Mouse (Mus musculus) layer of hippocampus, postnatal 14 days (tissue): ENCODE results near the gene Gm266. TPM values are rescaled to one million over a fixed set of nuclear protein-coding genes. Genes with fewer than 3 reads are reported as not detected.

Source experiments
- DNase-seq, 2 experiments: peaks; one replicate each; pipeline ENCODE4 v3.0.0; 2021 to 2022; ENCODE audit warnings: low spot score in 2 of 2, mixed read lengths in 1 of 2
- total RNA-seq, 2 experiments: library from RNA; stranded (reverse); gene quantifications; 2 replicates each; pipeline ENCODE4 v1.2.3; 2021

The Gm266 gene
- total RNA-seq, 2 experiments from 2014 or later = 5.2 to 6.3 TPM

DNA sequence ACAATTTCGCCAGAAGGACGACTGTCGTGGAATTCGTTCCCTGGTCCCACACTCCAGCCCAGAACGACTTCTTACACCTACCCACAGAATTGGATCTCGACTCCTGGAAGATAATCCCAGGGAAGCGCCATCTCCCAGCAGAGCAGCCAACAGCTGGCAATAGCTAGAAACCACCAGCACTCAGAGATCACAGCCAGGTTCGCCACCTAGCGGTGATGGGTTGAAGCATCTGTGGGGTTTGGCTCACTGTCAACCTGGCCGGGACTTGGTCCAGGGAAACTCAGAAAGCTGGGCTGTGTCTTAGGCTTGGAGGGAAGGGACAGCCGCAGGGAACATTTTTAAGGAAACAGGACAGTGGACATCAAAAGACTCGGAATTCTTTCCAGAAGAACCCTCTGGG lies 19.3 kb upstream of the Gm266 start:
- DNase-seq = peak; percentile 96 to 98

DNA sequence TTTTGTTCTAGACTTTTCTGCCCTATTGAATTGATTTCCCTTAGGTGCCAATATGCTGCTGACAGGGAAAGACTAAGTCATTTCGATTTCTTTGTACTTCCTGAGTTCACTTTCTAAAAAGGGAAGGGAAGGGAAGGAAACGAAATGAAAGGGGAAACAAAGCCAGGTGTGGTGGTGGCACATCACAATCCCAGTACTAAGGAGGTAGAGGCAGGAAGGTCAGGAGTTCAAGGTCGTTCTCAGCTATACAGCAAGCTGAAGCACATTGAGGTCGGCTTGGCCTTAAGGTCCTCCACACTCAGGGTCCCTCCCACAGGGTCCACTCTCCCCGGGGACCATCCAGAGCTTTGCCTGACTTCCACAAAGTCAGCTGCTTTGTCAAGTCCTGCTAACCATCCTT lies 17.9 kb upstream of the Gm266 start:
- DNase-seq = no peak

DNA sequence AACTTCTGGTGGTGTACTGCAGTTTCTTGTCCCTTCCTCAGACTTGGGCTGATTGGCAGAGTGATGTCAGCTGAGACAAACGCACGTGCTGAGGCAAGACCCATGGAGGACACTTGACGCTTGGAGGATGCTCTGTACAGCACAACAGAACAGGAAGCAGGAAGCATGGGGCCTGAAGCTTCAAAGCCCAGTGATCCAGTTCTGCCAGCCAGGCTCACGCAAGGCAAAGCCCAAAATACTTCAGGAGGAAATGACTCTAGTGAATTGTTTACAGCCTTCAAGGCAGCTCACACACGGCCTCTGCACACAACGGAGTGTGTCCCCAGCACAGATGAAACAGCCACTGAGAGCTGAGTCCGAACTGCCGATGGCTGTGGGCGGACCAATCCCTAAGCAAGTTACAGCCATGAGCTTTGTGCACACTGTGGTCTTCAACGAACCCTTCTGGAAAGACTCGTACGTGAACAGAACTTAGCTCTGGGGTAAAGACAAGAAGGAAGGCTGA lies 17.5 kb upstream of the Gm266 start:
- DNase-seq = no peak

DNA sequence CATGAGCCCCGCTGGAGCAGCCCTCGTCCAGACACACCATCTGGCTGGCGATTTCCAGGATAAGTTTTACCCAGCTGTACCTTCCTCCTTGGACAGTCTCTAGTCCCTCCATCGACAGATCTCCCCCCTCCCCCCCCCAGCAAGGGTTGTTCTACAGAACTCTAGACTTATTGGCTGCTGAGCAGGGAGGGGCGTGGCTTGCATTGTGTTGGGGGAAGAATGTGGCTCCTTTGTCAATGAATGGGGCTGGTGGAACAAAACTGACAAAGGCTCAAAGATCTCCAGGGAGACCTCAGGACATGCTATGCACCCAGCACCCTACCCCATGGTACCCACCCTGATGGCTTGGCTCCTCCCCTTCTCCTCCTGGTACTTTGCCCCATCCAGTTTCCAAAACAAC lies 15.1 kb upstream of the Gm266 start:
- no peak for DNase-seq

DNA sequence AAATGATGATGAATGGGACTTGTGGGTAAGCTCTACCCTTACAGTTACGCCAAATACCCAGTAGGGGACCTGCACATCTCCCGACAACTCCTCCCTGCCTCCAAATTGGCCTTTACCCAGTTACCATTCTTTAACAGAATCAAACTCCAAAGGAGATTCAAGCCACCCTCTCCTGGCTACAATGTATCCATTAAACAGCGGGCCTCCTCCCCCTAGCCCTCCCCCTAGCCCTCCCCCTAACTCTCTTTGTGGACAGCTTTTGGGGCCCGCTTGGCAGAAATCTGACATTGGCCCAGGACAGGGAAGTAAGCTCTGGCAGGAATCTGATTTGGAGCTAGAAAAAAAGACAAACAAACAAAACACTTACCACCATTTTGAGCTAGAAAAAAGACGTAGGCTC lies 14.0 kb upstream of the Gm266 start:
- peak in 1 of 2 experiments; percentile 42 for DNase-seq

DNA sequence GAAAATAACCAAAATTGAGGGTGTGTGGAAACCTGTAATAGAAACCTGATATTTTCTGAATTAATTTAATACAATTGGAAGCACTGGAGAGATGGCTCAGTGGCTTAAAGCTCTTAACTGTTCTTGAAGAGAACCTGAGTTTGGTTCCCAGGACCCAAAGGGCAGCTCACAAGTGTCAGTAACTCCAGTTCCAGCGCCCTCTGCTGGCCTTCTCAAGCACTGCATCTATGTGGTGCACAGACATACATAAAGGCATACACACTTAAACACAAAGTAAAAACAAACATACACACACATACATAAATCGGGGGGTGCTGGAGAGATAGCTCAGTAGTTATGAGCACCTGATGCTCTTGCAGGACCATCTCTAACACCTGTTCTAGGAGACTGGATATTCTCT lies 11.5 kb upstream of the Gm266 start:
- DNase-seq = no peak

DNA sequence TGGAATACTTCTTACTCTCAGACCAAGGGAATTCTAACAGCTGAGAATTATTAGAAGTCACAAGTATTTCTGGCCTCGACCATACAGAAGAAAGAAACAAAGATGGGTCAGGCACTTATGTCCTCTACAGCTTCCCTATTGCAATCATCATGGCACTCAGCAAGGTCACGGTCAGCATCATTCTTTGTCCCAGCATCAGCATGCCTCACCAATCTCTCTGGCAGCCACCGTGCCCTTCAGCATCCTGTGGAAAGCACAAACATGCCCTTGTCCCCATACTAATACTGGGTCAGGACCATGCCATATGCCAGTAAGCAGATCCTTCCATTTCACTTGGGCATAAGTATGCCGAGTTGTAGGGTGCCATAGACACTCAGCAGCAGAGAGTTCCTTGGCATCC lies 9.3 kb upstream of the Gm266 start:
- no peak for DNase-seq

DNA sequence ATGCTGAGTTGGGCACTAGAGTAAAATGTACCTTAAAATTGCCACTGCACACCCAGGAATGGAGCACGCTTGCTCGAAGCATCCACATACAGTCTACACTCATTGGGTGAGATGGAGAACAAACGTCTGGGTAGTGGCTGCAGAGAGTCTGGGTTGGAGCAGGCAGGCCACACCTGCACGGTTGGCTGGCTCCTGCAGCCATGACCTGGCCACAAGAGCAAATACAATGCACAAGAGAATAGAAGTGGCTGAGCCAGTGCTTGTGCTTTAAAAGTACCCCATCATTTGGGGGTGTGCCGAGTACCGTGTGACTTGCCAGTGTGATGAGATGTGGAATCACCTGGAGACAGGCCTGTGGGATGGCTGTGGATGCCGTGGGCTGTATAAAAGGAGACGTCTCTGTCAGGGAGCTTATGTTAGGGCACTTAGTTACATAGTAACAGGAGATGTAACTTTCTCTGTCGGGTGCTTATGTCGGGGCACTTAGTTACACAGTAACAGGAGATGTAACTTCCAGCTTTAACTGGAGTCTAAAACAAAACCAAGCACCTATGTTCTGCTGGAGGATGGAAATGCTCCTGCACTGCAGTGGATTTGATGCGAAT lies 3.7 kb upstream of the Gm266 start:
- no peak for DNase-seq

DNA sequence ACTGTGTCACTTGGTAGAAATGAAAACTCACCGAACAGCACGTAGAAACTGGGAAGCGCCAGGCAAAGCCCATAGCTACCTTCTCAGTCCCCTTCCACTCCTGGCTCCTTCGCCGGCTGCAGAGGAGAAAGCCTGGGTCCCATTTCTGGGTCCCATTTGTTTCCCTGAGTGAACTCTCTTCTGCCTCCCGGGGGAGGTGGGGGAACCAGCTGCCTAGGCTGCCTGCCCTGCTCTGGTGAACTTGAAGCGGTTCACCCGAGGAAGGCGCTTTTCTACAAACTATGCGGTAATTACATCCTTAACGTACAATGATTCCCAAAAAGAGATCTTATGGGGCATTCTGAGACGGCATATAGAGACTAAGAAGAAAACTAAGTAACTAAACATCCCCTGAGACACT lies 832 bp upstream of the Gm266 start:
- DNase-seq = no peak

DNA sequence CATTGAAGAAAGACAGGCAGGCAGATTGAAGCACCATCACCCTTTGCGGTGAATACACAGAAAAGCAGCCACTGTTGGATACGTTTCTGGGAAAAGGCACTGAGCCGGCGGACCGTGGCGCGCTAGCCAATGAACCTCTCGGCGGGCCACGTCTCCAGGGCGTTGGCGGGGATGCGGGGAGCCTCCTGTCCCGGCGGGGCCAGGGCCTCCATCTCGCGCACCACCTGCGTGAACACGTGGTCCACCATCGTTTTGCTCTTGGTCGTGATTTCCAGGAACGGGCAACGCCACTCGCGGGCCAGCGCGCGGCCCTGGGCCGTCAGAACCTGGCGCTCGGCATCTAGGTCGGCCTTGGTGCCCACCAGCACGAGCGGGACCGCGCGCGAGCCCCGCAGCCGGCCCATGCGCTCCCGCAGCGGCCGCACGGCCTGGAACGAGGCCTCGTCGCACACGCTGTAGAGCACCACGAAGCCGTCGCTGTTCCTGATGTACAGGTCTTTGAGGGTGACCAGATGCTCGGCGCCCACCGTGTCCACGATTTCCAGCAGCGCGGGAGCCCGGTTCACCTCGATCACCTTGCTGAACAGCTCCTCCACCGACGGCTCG lies 474 bp downstream of the Gm266 start:
- DNase-seq = no peak

DNA sequence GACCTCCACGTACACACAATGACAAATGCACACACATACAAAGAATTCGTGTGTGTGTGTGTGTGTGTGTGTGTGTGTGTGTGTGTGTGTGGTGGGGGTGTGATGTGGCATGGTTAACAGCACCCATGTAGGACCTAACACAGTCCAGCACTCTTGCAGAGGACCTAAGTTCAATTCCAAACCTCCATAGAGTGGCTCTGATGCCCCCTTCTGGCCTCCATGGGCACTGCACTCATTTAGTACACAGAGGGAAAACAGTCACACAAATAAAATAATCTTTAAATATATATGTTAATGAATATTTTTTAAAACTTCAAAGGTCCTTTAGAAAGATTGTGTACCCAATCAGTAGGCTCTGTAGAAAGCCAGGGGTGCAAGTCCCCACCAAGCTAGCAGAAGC lies 5.7 kb downstream of the Gm266 start:
- peak in 1 of 2 experiments; percentile 47 for DNase-seq

DNA sequence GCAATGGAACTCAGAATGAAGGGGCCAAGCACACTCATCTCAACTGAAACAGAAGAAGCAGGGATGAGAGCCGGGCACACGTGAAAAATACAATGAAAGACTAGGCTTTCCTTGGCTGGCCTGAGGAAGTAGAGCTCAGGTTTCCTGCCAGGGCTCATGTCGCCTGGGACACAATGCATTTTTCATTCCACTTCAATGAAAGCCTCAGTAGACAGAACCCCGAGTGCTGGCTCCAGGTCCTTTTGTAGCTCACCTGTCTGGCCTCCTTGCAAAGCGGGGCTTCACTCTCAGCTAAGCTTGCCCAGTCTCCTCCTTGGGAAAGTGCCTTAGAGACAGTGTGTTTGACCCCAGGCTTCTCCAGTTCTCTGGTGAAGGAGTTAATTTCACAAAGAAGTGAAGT lies 6.7 kb downstream of the Gm266 start:
- DNase-seq = no peak

DNA sequence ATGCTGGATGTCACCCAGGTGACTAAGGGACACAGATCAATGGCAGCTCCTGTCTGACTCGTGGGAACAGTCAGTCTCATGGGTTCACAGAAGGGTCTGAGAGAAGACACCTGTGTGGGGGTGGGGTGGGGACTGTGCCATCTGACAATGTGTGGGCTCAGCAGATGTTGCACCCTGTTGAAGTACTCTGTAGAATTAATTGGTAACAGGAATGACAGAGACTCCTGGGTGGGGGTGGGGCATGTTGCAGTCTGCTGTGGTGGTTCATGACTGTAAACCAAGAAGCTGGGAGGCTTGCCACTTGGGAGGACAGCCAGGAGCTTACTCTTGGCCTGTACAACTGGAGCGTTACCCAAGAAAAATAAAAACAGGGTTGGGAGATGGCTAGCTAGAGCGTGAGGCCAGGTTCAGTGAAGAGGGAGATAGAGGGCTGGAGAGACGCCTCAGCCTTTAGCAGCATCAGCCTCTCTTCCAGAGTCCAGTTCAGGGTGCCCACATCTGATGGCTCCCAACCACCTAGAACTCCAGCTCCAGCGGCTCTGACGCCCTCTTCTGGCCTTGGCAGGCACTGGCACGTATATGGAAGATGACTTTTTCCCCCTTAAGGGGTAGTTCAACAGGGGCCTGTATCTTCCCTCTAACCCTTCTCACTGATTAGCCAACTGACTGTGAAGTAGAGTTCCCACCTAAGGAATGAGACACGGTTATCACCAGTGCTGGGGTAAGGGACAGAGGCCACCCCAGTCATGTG lies 10.6 kb downstream of the Gm266 start:
- DNase-seq = peak; percentile 56 to 75

DNA sequence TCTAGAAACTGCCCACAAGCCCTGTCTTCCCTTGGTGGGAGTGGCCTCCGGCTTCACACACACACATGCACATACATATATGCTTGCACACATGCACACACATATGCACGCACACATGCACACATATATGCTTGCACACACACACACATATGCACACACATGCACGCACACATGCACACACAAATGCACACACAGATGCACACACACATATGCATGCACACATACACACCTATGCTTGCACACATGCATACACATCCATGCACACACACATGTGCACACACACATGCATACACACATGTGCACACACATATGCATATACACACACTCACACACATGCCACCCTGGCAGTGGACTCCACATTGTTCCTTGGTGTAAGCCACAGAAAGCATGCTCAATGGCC lies 11.2 kb downstream of the Gm266 start:
- no peak for DNase-seq

DNA sequence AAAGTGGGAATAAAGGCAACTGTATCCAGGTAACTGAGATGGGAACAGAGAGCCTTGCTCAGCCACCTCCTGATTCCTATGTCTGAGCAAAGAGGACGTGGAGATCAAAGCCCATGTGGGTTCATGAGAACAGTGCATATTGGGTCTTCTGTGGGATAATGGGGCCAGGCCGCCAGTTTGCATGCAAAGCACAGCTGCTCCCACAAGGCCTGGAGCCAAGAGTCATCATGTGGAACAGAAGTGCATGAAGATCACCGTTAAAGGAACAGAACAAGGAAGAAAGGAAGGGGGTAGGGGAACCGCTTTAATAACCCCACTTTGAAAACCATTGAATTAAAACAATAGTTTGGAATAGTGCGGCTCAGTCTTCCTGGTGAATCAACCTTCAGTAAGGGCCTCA lies 12.7 kb downstream of the Gm266 start:
- peak in 1 of 2 experiments; percentile 29 for DNase-seq

DNA sequence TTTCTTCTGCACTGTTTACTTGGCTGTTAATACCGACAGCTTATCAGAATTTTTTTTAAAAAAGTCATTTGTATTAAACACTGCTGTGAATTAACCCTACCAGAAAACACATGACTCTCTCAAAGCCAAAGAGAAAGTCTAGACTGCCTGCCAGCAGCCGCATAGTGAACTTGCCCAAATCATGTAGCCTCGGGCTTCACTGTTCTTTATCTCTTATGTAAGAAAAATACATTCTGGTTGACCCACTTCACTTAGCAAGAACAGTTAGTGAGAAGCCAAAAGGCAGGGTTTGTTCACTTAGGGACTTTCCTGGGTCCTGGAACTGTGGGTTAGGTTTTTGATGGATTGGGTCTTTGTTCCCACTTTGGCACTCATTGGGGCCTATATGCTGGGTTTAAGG lies 13.9 kb downstream of the Gm266 start:
- DNase-seq = no peak

DNA sequence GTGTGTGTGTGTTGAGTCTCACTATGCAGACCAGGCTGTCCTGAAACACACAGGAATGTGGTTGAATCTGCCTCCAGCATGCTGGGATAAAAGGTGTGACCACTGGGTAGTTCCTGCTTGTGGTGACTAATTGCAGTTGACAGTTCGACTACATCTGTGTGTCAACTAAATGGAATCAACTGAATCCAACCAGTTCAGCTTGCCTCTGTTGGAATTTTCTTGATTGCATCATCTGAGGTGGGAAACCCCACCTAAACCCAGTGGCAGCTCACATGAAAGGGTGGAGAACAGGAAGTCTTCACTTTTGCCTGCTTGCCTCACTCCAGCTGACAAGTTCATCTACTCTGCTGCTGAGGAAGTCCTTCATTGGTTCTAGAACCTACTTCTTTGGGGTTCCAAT lies 14.5 kb downstream of the Gm266 start:
- DNase-seq = no peak

DNA sequence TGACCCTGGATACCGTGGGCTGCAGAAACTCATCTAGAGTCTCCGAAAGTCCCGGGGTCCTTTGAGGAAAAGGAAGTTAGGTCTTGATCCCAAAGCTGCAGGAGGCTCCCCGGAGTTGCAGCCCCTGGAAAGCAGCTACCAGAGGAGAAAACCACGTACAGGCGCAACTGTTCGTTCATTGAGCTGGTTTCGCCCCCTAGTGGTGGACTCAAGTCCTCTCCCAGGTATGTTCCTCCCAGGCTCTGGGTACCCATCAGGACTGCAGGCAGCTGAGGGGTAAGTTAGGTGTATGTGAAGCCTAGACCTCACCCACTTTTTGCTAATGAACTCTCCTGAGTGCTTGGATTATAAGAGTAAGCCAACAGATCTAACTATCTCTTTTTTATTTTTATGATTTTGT lies 16.1 kb downstream of the Gm266 start:
- DNase-seq = peak; percentile 49 to 69

DNA sequence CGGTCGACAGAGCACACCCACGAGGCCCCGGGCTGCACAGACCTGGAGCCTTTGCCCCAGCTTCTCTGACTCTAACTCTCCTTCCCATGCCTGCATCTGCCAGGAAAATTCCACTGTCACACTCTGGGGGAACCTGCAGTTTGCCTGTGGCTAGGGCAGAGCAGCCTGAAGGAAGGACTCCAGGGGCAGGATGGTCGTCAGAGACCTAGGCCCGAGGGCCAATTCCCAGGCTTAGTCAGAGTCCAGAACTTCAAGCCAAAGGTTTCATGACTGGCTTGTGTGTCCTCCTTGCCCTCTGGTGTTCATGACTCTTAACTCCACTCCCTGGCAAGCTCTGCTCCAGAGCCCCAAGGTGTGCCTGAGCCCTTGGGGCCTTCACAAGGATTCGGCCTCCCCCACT lies 17.4 kb downstream of the Gm266 start:
- no peak for DNase-seq

DNA sequence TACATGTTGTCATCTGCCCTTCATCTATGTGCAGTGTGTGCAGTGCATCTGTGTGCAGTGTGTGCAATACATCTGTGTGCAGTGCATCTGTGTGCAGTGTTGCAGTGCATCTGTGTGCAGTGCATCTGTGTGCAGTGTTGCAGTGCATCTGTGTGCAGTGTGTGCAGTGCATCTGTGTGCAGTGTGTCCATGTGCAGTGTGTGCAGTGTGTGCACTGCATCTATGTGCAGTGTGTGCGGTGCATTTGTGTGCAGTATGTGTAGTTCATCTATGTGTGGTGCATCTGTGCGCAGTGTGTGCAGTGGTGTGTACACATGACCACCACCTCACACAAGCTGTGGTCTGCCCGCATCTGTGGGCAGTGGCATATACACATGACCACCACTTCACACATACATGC lies 19.3 kb downstream of the Gm266 start:
- no peak for DNase-seq

DNA sequence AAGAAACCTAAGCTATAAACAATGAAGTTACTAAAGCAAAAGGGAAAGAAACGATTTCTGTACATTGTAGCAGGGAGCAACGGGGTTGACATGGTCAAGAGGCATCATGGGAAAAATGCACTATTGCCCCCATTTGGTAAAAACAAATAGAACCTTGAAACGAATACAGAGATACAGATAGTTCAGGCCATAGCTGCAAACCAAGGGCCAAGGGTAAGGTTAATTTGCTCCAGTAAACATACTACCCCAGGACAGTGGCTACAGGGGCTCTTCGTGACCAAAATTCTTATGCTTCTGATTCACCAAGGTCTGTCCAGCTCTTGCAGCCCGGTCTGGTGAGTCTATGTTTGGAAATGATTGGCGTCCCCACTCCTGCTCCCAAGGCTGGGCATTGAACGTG lies 22.1 kb downstream of the Gm266 start:
- DNase-seq = no peak

DNA sequence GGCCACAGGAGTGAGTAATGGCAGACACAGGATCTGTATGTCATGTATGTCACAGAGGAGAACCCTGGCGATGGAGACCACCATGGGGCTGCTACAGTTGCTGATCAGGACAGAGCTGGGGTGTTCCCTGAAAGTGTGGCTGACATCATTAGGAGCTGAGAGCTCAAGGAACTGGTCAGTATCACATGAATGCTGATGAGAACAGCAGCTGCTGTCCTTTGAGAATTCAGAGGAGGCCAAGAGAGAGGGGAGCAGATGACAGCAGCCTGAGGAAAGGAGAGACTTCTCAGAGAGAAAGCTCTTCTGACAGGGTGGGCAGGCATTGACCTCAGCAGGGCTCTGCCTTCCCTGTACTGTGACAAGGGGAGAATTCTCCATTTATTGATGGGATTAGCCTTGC lies 27.9 kb downstream of the Gm266 start:
- no peak for DNase-seq

DNA sequence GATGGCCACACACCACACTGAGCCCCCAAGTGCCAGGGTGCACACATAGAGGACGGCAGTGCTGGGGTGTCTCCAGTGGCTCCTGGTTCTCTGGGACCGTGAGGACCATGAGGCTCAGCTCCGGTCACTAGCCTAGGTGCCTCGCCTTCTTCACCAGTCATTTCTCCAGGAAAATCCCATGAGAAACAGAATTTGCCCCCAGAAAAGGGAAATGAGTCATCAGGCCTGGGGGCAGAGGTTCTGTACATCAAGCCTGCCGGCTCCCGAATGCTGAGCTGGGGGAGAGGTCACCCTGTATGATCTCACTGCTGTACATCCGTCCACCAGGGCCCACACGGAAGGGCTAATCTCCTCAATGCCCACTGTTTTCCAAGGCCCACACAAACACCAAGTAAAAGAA lies 29.8 kb downstream of the Gm266 start:
- no peak for DNase-seq
